Mouse (Mus musculus) erythroid progenitor cell, adult 5-6 weeks (primary cell): ENCODE results near the gene Abca7. TPM values are rescaled to one million over a fixed set of nuclear protein-coding genes. Genes with fewer than 3 reads are reported as not detected.

Source experiments
- ATAC-seq: replicated peaks from 2 replicates; pipeline ENCODE4 v1.8.0; 2016; ENCODE audit warnings: moderate number of reproducible peaks, mild to moderate bottlenecking, moderate TSS enrichment, inconsistent platforms; ENCODE audit not compliant: poor library complexity, low FRiP score, severe bottlenecking
- total RNA-seq, 2 experiments: library from RNA; stranded (forward) in 1 of 2; stranded (reverse) in 1 of 2; fragments of 150-400 nt in 1 of 2; fragments of 186-747, 209-891 nt in 1 of 2; gene quantifications; 2 replicates each; pipeline versions ENCODE4 v1.2.3 to v1.2.4; 2015 to 2017; ENCODE audit warnings: low replicate concordance in 2 of 2

Abca7 gene
- total RNA-seq, 2 experiments from 2014 or later = 44.0 to 58.6 TPM

DNA sequence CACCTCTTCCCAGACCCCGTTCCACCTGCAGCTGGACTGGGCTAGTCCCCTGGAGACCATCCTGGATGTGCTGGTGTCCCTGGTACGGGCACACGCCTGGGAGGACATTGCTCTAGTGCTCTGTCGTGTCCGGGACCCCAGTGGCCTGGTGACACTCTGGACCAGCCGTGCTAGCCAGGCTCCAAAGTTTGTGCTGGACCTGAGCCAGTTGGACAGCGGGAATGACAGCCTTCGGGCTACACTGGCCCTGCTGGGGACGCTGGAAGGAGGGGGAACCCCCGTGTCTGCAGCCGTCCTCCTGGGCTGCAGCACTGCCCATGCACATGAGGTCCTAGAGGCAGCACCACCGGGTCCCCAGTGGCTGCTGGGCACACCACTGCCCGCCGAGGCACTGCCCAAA is 23.5 kb upstream of the Abca7 start:
- ATAC-seq = no peak

DNA sequence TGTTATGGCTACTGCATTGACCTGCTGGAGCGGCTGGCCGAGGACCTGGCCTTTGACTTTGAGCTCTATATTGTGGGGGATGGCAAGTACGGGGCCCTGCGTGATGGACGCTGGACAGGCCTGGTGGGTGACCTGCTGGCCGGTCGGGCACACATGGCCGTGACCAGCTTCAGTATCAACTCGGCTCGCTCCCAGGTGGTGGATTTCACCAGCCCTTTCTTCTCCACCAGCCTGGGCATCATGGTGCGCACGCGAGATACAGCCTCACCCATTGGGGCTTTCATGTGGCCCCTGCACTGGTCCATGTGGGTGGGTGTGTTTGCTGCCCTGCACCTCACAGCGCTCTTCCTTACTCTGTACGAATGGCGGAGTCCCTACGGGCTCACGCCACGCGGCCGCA is 22.2 kb upstream of the Abca7 start:
- no peak for ATAC-seq

DNA sequence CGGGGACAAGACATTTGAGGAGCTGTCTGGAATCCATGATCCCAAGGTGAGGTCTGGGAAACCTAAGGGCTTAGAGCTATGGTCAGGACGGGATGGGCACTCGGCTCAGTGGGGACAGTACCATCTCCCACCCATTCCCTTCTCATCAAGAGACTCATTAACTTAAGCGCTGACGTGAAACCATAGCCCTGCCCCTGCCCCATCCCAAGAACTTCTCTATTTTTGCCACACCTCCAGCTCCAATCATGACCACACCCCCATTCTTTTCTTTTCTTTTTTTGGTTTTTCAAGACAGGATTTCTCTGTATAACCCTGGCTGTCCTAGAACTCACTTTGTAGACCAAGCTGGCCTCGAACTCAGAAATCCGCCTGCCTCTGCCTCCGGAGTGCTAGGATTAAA is 21.6 kb upstream of the Abca7 start:
- no peak for ATAC-seq

DNA sequence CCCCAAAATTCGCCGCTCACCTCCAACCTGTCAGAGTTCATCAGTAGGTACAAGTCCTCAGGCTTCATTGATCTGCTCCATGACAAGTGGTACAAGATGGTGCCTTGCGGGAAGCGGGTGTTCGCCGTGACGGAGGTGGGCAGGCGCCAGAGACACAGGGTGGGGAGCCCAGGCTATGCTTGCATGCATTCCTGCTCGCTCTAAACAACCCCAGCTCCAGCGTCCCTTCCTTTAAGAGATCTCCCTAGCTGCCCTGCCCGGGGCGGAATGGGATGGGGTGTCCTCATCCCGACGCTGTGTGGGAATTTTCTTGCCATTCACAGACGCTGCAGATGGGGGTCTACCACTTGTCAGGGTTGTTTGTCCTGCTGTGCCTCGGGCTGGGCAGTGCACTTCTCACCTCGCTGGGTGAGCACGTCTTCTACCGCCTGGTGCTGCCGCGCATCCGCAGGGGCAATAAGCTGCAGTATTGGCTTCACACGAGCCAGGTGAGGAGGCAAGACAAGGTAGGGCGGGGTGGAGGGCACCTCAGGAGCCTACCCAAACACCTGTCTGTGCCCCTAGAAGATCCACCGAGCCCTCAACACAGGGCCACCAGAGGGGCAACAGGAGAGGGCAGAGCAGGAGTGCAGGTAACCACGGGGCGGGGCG is 20.1 kb upstream of the Abca7 start:
- no peak for ATAC-seq

DNA sequence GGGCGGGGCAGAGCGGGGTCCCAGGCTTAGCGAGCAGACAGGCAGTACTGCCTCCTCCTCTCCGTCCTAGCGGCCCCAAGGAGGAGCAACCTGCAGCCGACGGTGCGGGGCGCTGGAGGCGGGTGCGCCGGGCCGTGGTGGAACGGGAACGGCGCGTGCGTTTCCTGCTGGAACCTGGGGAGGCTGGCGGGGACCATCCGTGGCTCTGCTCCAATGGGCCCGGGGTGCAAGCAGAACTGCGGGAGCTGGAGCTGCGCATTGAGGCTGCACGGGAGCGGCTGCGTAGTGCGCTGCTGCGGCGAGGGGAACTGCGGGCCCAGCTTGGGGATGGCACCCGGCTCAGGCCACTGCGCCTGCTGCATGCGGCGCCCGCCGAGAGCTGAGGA is 19.6 kb upstream of the Abca7 start:
- ATAC-seq = no peak

DNA sequence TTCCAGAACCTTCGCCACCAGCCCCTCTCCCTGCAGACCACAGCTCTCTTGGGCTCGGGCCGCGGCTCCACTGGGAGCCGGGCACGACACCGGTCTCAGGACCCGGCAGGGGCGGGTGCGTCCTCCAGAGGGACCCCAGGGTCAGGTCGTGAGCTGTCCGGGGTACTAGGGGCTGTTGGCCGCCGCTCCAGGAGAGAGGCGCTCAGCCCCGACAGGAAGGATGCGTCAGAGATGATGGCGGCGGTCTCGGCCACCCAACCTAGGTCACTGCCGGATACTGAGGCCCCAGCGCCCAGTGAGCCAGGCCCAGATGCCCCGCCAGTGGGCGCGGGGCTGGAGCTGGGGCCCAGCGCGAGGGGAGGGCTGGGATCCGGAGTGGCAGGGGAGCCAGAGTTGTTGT is 19.0 kb upstream of the Abca7 start:
- ATAC-seq = no peak

DNA sequence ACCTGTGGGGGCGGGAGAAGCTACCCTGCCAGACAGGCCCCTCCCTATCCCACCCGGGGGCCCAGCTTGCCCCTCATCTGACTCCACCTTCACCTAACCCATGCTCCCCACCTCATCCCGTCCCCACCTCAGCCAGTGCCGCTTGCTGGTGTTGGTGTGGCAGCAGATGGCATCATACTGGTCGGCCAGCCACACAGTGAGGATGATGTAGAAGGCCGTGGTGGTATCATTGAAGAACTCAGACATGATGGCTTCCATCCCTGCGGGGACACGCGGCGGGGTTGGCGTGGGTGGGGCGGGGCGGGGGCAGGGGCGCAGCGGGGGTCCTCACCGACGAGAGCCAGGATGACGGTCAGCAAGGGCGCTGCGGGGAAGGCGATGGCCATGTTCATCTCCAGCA is 18.2 kb upstream of the Abca7 start:
- ATAC-seq = no peak

DNA sequence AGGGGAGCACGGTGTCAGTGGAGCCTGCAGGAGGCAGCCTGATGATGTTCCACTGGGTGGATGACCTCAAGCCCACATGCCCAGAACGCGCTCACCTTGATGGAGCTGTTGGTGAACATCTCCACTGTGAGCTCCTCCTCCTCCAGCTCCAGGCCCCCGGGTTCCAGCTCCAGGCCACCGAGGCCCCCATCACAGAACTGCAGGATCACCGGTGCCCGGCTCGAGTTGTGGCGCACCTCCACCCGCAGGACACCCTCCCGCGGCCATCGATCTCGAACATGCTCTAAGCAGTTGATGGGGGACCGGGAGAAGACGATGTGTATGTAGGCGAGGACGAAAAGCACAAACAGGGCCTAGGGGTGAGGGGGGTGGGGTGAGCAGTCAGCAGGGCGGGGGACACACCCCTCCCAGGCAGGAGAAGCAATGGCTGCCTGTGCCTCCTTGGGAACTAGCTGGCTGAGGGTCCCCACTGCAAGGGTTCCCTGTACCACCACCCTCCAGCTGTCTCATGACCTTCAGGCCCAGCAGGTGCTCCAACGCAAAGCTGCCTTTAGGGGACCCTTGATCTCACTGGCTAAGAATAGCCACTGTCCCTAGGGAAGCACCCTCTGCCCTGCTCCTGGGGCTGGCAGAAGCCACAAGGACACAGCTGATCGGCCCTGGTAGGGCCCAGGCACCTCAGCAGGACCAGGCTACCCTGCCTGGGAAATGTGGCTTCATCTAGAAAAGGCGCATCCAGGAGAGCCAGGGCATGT is 16.7 kb upstream of the Abca7 start:
- ATAC-seq = no peak

DNA sequence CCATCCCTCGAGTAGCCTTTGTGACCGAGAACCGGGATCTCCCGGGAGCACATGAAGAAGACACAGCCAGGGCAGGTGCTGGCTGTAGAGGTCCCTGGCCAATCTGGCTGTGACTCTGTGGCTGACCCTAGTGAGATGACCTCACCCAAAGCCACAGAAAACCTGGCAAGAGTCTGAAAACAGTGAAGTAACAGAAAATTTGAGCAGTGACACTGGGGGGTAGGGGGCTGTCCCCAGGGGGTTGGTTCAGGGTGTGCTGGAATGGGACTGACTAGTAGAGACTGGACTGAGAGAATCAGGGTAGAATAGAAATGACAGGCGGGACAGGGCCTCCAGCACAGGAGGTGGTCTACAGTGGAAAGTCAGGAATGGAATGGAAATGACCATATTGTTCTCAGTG is 13.1 kb upstream of the Abca7 start:
- ATAC-seq = no peak

DNA sequence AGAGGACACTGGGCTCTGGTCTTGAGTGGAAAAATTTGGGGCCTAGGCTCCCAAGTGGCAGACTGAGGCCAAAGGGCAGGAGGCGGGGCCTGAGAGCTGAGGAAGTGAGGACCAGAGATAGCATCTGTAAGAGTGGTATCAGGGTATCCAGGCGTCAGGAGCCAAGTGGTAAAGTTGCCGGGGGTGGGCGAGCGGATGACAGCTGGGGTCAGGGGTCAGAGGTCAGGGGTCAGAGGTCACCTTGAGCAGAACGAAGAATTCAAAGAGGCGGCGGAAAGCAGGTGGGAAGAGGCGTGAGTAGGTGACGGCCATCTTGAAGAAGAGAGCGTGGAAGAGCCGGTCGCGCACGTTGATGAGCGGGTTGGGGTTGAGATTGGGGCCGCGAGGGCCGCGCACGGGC is 12.6 kb upstream of the Abca7 start:
- no peak for ATAC-seq

DNA sequence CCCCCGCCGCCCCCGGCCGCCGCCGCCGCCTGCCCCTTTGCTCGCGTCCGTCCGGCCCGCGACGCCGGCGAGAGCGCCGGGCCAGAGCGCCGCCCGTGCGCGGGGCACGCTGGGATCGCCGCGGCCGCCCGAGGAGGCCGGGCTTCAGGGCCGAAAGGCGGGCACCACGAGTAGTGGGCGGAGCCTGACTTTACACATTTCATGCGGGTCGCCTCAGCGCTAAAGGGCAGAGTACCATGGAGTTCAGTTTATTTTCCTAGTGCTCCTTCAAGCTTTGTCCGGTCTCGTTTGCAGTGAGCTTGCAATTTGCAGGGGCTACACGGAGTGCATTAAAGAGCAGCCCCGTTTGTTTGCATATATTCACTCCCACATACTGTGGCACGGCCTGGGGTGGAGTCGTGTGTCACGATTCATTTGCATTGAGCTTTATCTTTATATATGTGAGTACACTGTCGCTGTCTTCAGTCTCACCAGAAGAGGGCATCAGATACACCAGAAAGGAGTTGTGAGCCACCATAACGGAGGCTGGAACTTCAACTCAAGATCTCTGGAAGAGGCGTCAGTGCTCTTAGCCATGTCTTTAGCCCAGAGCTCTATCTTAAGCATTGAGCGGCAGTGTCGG is 12.0 kb upstream of the Abca7 start, which contains the start of gene Tmem259:
Gene Tmem259 (minus strand): TSS at position 136 of the 622 bp plus-strand sequence.
- peak; percentile 50 for ATAC-seq

DNA sequence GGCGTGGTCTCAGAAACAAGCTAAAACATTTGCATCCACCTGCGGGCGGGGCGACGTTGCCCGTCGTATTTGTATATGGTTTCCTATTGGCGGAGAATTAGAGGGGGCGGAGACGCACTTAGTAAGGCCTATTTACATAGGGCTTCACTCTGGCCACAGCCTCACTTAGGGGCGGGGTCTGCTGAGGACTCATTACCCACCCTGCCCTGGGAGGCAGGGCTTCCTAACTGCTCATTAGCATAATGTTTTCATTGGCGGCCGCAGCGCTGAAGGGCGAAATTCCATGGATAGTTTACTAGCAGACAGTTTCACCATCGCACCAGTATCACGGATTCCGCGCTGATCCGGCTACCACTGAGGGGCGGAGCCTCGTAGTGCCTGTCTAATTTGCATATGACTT is 11.4 kb upstream of the Abca7 start:
- ATAC-seq = peak; percentile 70

DNA sequence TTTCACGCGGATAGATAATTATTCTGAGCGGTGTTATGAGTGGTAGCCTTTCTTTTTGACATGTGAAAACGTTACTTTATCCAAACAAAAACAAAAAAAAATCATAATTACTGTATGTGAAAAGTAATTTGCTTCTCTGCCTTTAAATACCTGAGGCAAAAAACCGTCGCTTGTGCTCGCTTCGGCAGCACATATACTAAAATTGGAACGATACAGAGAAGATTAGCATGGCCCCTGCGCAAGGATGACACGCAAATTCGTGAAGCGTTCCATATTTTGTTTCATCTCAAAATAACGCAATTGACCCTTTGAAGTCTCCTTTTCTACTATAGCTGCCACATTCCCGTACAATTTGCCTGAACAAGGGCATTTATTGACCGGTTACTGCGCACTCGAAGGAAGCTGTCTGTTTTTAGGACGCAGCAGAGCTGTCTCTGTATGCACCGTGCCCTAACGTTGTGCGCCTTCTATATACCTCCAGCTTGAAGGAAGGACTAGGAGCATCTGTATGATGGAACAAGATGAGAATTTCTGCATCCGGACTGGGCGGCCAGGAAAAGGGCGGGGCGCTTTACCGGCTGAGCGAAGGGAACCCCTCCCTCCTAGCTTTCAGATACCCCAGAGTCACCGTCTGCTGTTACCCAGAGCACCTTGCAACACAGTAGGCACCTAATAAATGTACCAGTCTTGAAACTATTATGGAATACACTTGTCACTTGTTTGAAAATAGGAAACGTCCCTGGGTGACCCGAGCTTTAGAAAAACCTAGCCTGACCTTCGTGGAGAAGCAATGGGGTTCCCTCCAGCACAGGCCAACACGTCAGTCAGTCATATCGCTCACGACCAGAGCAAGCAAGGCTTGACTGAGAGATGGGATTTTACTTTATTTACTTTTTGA is 10.7 kb upstream of the Abca7 start:
- peak; percentile 53 for ATAC-seq

DNA sequence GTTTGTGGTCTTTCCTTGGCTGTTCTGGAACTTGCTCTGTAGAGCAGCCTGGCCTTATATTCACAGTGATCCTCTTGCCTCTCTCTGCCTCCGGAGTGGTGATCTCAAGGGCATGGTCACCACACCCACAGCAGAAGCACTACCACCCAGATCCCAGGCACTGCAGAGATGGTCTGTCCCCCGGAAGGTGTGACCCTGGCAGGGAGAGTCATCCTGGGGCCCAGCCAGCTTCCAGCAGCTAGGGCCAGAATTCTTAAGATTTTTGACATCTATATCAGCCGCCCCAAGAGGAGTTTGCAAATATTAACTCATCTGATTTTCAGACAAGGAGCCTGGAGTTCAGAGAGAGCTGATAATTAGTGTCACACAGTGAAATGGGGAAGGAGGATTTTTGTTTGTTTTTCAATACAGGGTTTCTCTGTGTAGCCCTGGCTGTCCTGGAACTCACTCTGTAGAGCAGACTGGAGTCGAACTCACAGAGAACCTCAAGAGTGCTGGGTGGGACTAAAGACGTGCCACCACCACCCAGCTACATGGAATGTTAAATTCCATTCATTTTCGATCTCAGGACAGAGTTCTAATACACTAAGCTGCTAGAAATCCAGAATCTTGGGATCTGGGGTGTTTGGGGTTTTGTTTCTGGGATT is 9.9 kb upstream of the Abca7 start:
- ATAC-seq = peak; percentile 52

DNA sequence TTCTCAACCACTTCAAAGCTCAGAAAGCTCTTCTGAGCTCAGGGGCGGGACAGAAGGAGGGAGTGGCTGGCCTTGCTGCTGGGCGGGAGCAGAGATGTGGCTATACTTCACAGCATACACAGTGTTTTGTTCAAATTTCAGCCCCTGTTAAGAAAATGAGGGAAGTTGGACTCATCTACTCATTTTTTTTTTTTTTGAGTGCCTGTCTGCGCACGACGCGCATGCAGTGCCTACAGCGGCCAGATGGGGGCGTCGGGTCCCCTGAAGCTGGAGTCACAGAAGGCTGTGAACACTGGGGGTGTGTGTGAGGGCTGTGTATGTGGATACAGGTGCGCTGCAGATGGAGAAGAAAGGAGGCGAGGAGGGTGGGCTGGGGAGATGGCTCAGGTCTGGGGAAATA is 9.3 kb upstream of the Abca7 start:
- peak; percentile 31 for ATAC-seq

DNA sequence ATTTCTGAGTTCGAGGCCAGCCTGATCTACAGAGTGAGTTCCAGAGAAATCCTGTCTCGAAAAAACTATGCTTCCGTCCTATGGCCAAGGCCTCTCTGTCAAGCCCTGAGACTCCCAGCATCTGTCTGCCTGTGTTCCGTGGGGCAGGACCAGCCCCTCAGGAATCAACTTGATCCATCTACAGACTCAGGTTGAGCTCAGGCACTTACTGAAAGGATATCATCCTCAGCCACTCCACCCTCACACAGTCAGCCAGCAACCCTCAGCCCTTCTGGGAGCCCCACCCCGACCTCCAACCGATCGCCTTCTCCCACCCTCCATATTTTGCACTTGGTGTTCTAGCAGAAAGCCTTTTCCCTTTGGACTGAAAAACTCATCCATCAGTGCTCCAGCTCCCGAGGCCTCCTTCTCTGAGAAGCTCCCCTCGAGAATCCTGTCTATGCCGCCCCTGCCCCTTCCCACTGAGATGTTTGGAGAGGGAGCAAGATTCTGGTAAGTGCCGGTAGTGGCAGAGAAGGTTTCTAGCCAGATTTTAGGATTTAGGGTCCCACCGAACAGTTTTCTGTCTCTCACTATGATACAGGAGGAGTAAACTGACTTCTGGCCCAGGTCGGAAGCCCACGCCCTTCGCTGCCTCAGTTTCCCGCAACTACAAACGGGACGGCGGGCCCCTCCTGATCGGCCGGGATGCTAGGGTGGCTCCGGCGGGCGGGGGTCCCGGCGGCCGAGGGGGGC is 8.4 kb upstream of the Abca7 start:
- no peak for ATAC-seq

DNA sequence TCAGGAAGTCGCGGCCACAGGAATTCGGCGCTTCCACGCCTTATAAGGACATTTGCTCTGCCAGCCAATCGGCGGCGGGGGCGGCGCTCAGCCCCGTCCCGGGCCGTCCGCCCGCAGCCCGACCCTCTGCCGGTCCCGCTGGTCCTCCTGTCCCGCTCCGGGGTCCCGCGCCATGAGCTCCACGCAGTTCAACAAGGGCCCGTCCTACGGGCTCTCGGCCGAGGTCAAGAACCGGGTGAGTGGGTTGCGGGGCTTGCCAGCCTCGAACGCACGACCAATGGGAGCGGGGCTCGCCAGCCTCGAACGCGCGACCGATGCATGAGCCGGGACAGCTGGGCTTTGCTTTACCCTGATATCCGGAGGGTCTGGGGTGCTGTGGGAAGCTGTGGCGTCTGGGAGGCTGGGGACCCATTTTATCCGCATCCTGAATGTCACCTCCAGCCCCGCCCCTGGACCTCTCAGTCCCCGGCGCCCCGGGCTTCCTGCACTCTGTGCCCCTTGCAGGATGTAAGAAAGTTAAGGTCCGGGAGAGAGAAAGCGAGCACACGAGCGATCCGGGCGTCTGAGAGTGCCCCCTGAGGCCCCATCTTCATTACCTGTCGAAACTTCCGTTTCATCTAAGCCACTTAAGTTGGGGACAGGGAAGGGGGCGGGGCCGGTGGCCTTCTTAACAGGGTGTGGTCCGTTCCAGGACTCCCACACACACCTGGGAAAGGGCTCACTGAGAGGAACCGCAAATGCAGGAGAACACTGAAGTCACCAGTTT is 7.6 kb upstream of the Abca7 start, which contains the start of gene Cnn2:
Gene Cnn2 (plus strand): TSS at position 79 of the 766 bp plus-strand sequence.
- ATAC-seq = no peak

DNA sequence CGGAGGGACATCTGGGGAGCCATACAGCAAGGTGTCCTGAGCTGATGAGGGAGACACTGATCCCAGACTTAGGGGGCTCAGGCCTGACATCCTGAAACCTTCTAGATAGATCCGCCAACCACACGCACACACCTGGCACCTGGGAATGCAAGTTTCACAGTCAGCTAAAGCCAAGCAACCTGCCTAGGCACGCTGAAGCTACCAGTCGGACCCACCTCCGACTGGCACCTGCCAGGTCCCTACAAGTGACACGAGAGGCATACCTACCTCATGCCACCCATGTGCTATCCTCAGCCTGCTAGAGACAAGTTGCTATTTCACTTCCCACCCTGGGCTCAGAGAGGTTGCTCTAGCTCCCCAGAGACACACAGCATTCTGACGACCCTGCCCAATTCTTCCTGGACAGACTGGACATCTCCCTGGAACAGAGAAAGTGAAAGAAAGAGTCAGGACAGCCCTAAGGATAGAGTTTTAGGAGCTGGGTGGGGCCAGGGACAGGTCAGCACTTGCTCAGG is 7.0 kb upstream of the Abca7 start:
- no peak for ATAC-seq
